Mouse (Mus musculus): Measurements from ENCODE around the gene Sh3rf1. TPM values are rescaled to one million over a fixed set of nuclear protein-coding genes. Genes with fewer than 3 reads are reported as not detected.

The Sh3rf1 gene
- polyA plus RNA-seq, 1 experiment from 2014 or later = 8.3 TPM

- no peak for TF ChIP-seq CTCF (IDR thresholded peaks at IDR 0.05; ENCODE audit: low read depth)
- no peak for ATAC-seq
- 30% methylated on average over 3 of the region's 3 CpGs for WGBS
- no peak overlapping the region for H3K27ac ChIP-seq (ENCODE audit: low read depth, low read length)
- no peak overlapping the region for H3K4me2 ChIP-seq (replicated peaks; ENCODE audit: low read depth)
- H3K9me3 ChIP-seq (ENCODE audit: control insufficient read depth) = no peaks in the 10 kb centered on the region
- no peak overlapping the region for H3K4me3 ChIP-seq (ENCODE audit: low read depth, low read length)
- H3K9ac ChIP-seq (ENCODE audit: low read depth, low read length) = no peak overlapping the region
- no peaks in the 10 kb centered on the region for H3K27me3 ChIP-seq (replicated peaks; ENCODE audit: control insufficient read depth, insufficient read depth, low read length)
- H3K4me1 ChIP-seq (replicated peaks; ENCODE audit: control insufficient read depth, insufficient read depth, low read length) = no peaks in the 10 kb centered on the region
- no peaks in the 10 kb centered on the region; the same call in 1 of the 2 replicates for H3K36me3 ChIP-seq (ENCODE audit: control insufficient read depth, insufficient read depth)
Observed at GRCm38 (mm10) chr8:61239576-61239975, 15.9 kb downstream of the Sh3rf1 start.

GRCm38 (mm10) chr8:61241229-61241628 is 17.6 kb downstream of the Sh3rf1 start:
- H3K36me3 ChIP-seq (ENCODE audit: control insufficient read depth, insufficient read depth) = no peaks in the 10 kb centered on the region; the same call in 1 of the 2 replicates
- H3K4me3 ChIP-seq (ENCODE audit: low read depth, low read length) = no peak overlapping the region
- H3K4me1 ChIP-seq (replicated peaks; ENCODE audit: control insufficient read depth, insufficient read depth, low read length) = no peaks in the 10 kb centered on the region
- no peak overlapping the region for H3K9ac ChIP-seq (ENCODE audit: low read depth, low read length)
- H3K27ac ChIP-seq (ENCODE audit: low read depth, low read length) = no peak overlapping the region
- no peak overlapping the region for H3K4me2 ChIP-seq (replicated peaks; ENCODE audit: low read depth)
- H3K9me3 ChIP-seq (ENCODE audit: control insufficient read depth) = no peaks in the 10 kb centered on the region
- TF ChIP-seq CTCF (IDR thresholded peaks at IDR 0.05; ENCODE audit: low read depth) = no peak
- no peaks in the 10 kb centered on the region for H3K27me3 ChIP-seq (replicated peaks; ENCODE audit: control insufficient read depth, insufficient read depth, low read length)
- WGBS = 89% methylated on average over 8 of the region's 8 CpGs
- no peak for ATAC-seq

- H3K4me3 ChIP-seq (ENCODE audit: low read depth, low read length) = no peak overlapping the region
- H3K9me3 ChIP-seq (ENCODE audit: control insufficient read depth) = no peaks in the 10 kb centered on the region
- no peaks in the 10 kb centered on the region; the same call in 1 of the 2 replicates for H3K36me3 ChIP-seq (ENCODE audit: control insufficient read depth, insufficient read depth)
- H3K4me1 ChIP-seq (replicated peaks; ENCODE audit: control insufficient read depth, insufficient read depth, low read length) = 0 out of 2 replicates have a peak, but pooled peaks cover 1% of the 10 kb centered on the region
- TF ChIP-seq CTCF (IDR thresholded peaks at IDR 0.05; ENCODE audit: low read depth) = no peak
- no peak overlapping the region for H3K9ac ChIP-seq (ENCODE audit: low read depth, low read length)
- no peaks in the 10 kb centered on the region for H3K27me3 ChIP-seq (replicated peaks; ENCODE audit: control insufficient read depth, insufficient read depth, low read length)
- H3K4me2 ChIP-seq (replicated peaks; ENCODE audit: low read depth) = no peak overlapping the region
- 95% methylated on average over 19 of the region's 19 CpGs for WGBS
- H3K27ac ChIP-seq (ENCODE audit: low read depth, low read length) = no peak overlapping the region
- no peak for ATAC-seq
Observed at GRCm38 (mm10) chr8:61242896-61243295, 19.2 kb downstream of the Sh3rf1 start.

- 0 out of 2 replicates have a peak, but pooled peaks cover 5% of the 10 kb centered on the region for H3K4me1 ChIP-seq (replicated peaks; ENCODE audit: control insufficient read depth, insufficient read depth, low read length)
- no peak overlapping the region for H3K27ac ChIP-seq (ENCODE audit: low read depth, low read length)
- no peak for TF ChIP-seq CTCF (IDR thresholded peaks at IDR 0.05; ENCODE audit: low read depth)
- no peak for ATAC-seq
- H3K9ac ChIP-seq (ENCODE audit: low read depth, low read length) = no peak overlapping the region
- H3K4me3 ChIP-seq (ENCODE audit: low read depth, low read length) = no peak overlapping the region
- WGBS = 97% methylated on average over 5 of the region's 5 CpGs
- H3K36me3 ChIP-seq (ENCODE audit: control insufficient read depth, insufficient read depth) = no peaks in the 10 kb centered on the region; the same call in 1 of the 2 replicates
- no peak overlapping the region for H3K4me2 ChIP-seq (replicated peaks; ENCODE audit: low read depth)
- no peaks in the 10 kb centered on the region for H3K27me3 ChIP-seq (replicated peaks; ENCODE audit: control insufficient read depth, insufficient read depth, low read length)
- H3K9me3 ChIP-seq (ENCODE audit: control insufficient read depth) = no peaks in the 10 kb centered on the region
Observed at GRCm38 (mm10) chr8:61243491-61243890, 19.8 kb downstream of the Sh3rf1 start.

- H3K36me3 ChIP-seq (ENCODE audit: control insufficient read depth, insufficient read depth) = no peaks in the 10 kb centered on the region; the same call in 1 of the 2 replicates
- WGBS = 97% methylated on average over 7 of the region's 7 CpGs
- H3K9me3 ChIP-seq (ENCODE audit: control insufficient read depth) = no peaks in the 10 kb centered on the region
- 0 out of 2 replicates have a peak, but pooled peaks cover 5% of the 10 kb centered on the region for H3K4me1 ChIP-seq (replicated peaks; ENCODE audit: control insufficient read depth, insufficient read depth, low read length)
- no peak overlapping the region for H3K9ac ChIP-seq (ENCODE audit: low read depth, low read length)
- no peak for ATAC-seq
- H3K27ac ChIP-seq (ENCODE audit: low read depth, low read length) = no peak overlapping the region
- no peaks in the 10 kb centered on the region for H3K27me3 ChIP-seq (replicated peaks; ENCODE audit: control insufficient read depth, insufficient read depth, low read length)
- peak; percentile 37 for TF ChIP-seq CTCF (IDR thresholded peaks at IDR 0.05; ENCODE audit: low read depth)
- no peak overlapping the region for H3K4me3 ChIP-seq (ENCODE audit: low read depth, low read length)
- H3K4me2 ChIP-seq (replicated peaks; ENCODE audit: low read depth) = no peak overlapping the region
Observed at GRCm38 (mm10) chr8:61244157-61244556, 20.5 kb downstream of the Sh3rf1 start.

GRCm38 (mm10) chr8:61247270-61248025 is 23.8 kb downstream of the Sh3rf1 start:
- H3K9me3 ChIP-seq (ENCODE audit: control insufficient read depth) = peaks cover 4% of the 10 kb centered on the region; the same call in 1 of the 2 replicates
- H3K4me3 ChIP-seq (ENCODE audit: low read depth, low read length) = no peak overlapping the region
- H3K4me2 ChIP-seq (replicated peaks; ENCODE audit: low read depth) = peak overlapping the region; percentile 41
- 0 out of 2 replicates have a peak overlapping the region, but pooled peaks have one; percentile 4 for H3K9ac ChIP-seq (ENCODE audit: low read depth, low read length)
- H3K4me1 ChIP-seq (replicated peaks; ENCODE audit: control insufficient read depth, insufficient read depth, low read length) = 0 out of 2 replicates have a peak, but pooled peaks cover 5% of the 10 kb centered on the region
- H3K27me3 ChIP-seq (replicated peaks; ENCODE audit: control insufficient read depth, insufficient read depth, low read length) = no peaks in the 10 kb centered on the region
- peak; percentile 89 for ATAC-seq
- H3K36me3 ChIP-seq (ENCODE audit: control insufficient read depth, insufficient read depth) = peaks cover 5% of the 10 kb centered on the region; the same call in 1 of the 2 replicates
- WGBS = 51% methylated on average over 13 of the region's 13 CpGs
- H3K27ac ChIP-seq (ENCODE audit: low read depth, low read length) = peak overlapping the region; percentile 57
- TF ChIP-seq CTCF (IDR thresholded peaks at IDR 0.05; ENCODE audit: low read depth) = no peak
